Mouse (Mus musculus): ENCODE measurements around the gene Mrs2. TPM values are rescaled to one million over a fixed set of nuclear protein-coding genes. Genes with fewer than 3 reads are reported as not detected.

Gene Mrs2
- polyA plus RNA-seq, 1 experiment from 2014 or later: 15.0 TPM

DNA sequence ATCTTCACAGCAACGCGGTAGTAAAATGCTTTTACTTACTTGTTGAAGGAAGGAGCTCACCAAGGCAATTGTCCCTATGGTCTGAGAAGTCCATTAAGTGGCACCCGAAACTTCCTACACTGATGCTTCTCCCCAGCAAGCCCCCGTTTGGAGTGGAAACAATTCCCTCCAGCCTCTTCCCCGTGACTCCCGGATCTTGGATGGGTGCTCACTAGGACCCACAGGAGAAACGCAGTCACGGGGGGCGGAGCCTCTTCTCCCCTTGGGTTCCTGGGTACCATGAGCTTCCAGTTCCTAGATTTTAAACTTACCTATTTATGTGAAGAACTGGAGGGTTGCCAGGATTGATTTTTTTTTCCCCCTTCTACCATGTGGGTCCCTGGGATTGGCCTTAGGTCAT, 80.7 kb downstream of the Mrs2 start:
- DNase-seq (ENCODE audit: low spot score): no peak
- WGBS: 89% methylated on average over 9 of the region's 9 CpGs

GRCm38 (mm10) chr13:24938683-24939082, 81.5 kb downstream of the Mrs2 start:
- H3K27ac ChIP-seq (replicated peaks): no peak overlapping the region
- DNase-seq (ENCODE audit: low spot score): peak; percentile 70
- H3K9me3 ChIP-seq (replicated peaks): no peaks in the 10 kb centered on the region
- WGBS: 32% methylated on average over 9 of the region's 9 CpGs
- H3K36me3 ChIP-seq: peaks cover 15% of the 10 kb centered on the region; the same call in 1 of the 2 replicates
- H3K4me3 ChIP-seq: no peak overlapping the region
- peaks cover 28% of the 10 kb centered on the region for H3K4me1 ChIP-seq
- H3K27me3 ChIP-seq (ENCODE audit: low read depth, poor library complexity, severe bottlenecking): peaks cover 10% of the 10 kb centered on the region

More for the DNA sequence above, 80.7 kb downstream of the Mrs2 start:
- Histone ChIP-seq H3K4me1 (peaks cover 28% of the 10 kb centered on the region), H3K27me3 (ENCODE audit: low read depth, poor library complexity, severe bottlenecking) (peaks cover 10% of the 10 kb centered on the region), H3K9me3 (replicated peaks) (no peaks in the 10 kb centered on the region), H3K4me3 (no peak overlapping the region), H3K36me3 (peaks cover 12% of the 10 kb centered on the region; the same call in 1 of the 2 replicates), H3K27ac (replicated peaks) (no peak overlapping the region)

DNA sequence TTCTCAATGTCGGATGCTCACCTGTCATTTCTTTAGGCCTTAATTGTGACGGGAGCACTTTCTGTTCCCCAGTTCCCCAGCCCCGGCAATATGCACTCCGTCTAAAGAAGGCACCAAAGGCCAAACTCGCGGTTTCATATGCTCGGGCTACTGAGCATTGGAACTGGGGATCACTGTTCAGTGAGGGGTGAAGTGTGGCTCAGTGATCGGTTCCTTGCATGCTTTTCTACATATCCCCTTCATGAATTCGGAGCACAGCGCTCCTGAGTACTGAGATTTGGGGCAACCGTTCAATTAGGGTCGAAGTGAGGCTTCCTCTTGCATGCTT, 82.4 kb downstream of the Mrs2 start:
- Histone ChIP-seq H3K4me3 (peak overlapping the region; percentile 89), H3K9me3 (replicated peaks) (no peaks in the 10 kb centered on the region), H3K27me3 (ENCODE audit: low read depth, poor library complexity, severe bottlenecking) (peaks cover 10% of the 10 kb centered on the region), H3K36me3 (peaks cover 15% of the 10 kb centered on the region; the same call in 1 of the 2 replicates), H3K4me1 (peaks cover 27% of the 10 kb centered on the region), H3K27ac (replicated peaks) (peak overlapping the region; percentile 92)
- WGBS: 19% methylated on average over 12 of the region's 12 CpGs
- DNase-seq (ENCODE audit: low spot score): no peak

Other genes with a start within 250 kb of the Mrs2 start
- gene BC005537, start 218.7 kb downstream of the Mrs2 start, polyA plus RNA-seq (2016; fragmentation: Nextera tagmentation; extraction: Ambion mirVana): 8.3 and 10.4 TPM in 2 replicates
- gene Acot13, start 188.8 kb downstream of the Mrs2 start, polyA plus RNA-seq (2016; fragmentation: Nextera tagmentation; extraction: Ambion mirVana): 56.1 and 56.7 TPM in 2 replicates
- 72.0 and 78.6 TPM in 2 replicates for gene Tdp2, start 188.7 kb downstream of the Mrs2 start, polyA plus RNA-seq (2016; fragmentation: Nextera tagmentation; extraction: Ambion mirVana)
- 0.48 and 0.92 TPM in 2 replicates for gene D130043K22Rik, start 175.2 kb downstream of the Mrs2 start, polyA plus RNA-seq (2016; fragmentation: Nextera tagmentation; extraction: Ambion mirVana)
- 7.1 and 8.2 TPM in 2 replicates for gene Aldh5a1, start 82.7 kb downstream of the Mrs2 start, polyA plus RNA-seq (2016; fragmentation: Nextera tagmentation; extraction: Ambion mirVana)
- gene Gpld1, start 77.2 kb downstream of the Mrs2 start, polyA plus RNA-seq (2016; fragmentation: Nextera tagmentation; extraction: Ambion mirVana): 0.21 TPM in 2 replicates
- 1.7 and 1.8 TPM in 2 replicates for gene Dcdc2a, start 35.6 kb upstream of the Mrs2 start, polyA plus RNA-seq (2016; fragmentation: Nextera tagmentation; extraction: Ambion mirVana)

Measured in midbrain, embryonic 10.5 days (tissue).